8 mouse cellular contexts compared by ENCODE assay signal in genomic region chr10:22730266-22730991, GRCm38 (mm10). TPM values are rescaled to one million over a fixed set of nuclear protein-coding genes. Genes with fewer than 3 reads are reported as not detected.
DNase-seq lines count a peak whose midpoint lies in the region; ATAC-seq and TF ChIP-seq lines count a peak whose summit lies in the region.

No protein-coding gene starts in this region.

- intact Hi-C loops in heart, adult 2 months (cut with DNase I) = loop anchor here (10.0 kb wide), 1 partner anchor 586 kb away; the partner anchor contains the start of gene E030030I06Rik

- H3K9ac ChIP-seq in heart, adult 2 months (ENCODE audit: low read depth, low read length) = peak overlapping the region; percentile 81
- peak overlapping the region; percentile 91 for H3K9ac ChIP-seq in lung, postnatal 0 days (replicated peaks; ENCODE audit: low read depth)

- no peak for TF ChIP-seq EP300 in heart, adult 2 months (IDR thresholded peaks at IDR 0.05; ENCODE audit: insufficient read depth, low read depth, low read length)
- no peak for TF ChIP-seq EP300 in lung, postnatal 0 days (IDR thresholded peaks at IDR 0.05)

- ATAC-seq in lung, postnatal 0 days = peak; percentile 49

- H3K36me3 ChIP-seq in heart, adult 2 months (ENCODE audit: control insufficient read depth, insufficient read depth, low read length) = peaks cover 3% of the 10 kb centered on the region; the same call in 1 of the 2 replicates
- no peaks in the 10 kb centered on the region for H3K36me3 ChIP-seq in hindbrain, embryonic 10.5 days
- H3K36me3 ChIP-seq in lung, postnatal 0 days (ENCODE audit: insufficient read depth, low read length) = no peaks in the 10 kb centered on the region

- H3K4me2 ChIP-seq in lung, postnatal 0 days (replicated peaks; ENCODE audit: low read depth, low read length) = peak overlapping the region; percentile 90

- peak overlapping the region; percentile 99 for H3K27ac ChIP-seq in heart, adult 2 months
- peak overlapping the region; percentile 99 for H3K27ac ChIP-seq in hindbrain, embryonic 10.5 days
- peak overlapping the region; percentile 94 for H3K27ac ChIP-seq in lung, postnatal 0 days (ENCODE audit: low read length)

- WGBS in heart, adult 2 months = 1% methylated on average over 39 of the region's 39 CpGs
- WGBS in hindbrain, embryonic 10.5 days = 1% methylated on average over 39 of the region's 39 CpGs
- 2% methylated on average over 37 of the region's 39 CpGs for WGBS in lung, postnatal 0 days

- H3K27me3 ChIP-seq in heart, adult 2 months (ENCODE audit: control insufficient read depth, insufficient read depth, low read length) = no peaks in the 10 kb centered on the region
- no peaks in the 10 kb centered on the region for H3K27me3 ChIP-seq in hindbrain, embryonic 10.5 days (ENCODE audit: insufficient read depth, poor library complexity, severe bottlenecking)
- H3K27me3 ChIP-seq in lung, postnatal 0 days (replicated peaks; ENCODE audit: insufficient read depth, low read length) = no peaks in the 10 kb centered on the region

- H3K4me3 ChIP-seq in heart, adult 2 months = peak overlapping the region; percentile 93
- peak overlapping the region; percentile 98 for H3K4me3 ChIP-seq in hindbrain, embryonic 10.5 days
- H3K4me3 ChIP-seq in lung, postnatal 0 days (ENCODE audit: low read depth, low read length) = peak overlapping the region; percentile 98

- peaks cover 12% of the 10 kb centered on the region for H3K79me2 ChIP-seq in heart, adult 2 months (replicated peaks; ENCODE audit: control insufficient read depth, insufficient read depth, low read length)

- DNase-seq in heart, adult 2 months = no peak
- DNase-seq in heart, postnatal 4 days = no peak
- peak; percentile 24 for DNase-seq in 3134 (ENCODE audit: extremely low read depth, insufficient read length, low spot score)
- peak; percentile 66 for DNase-seq in brain, embryonic 14.5 days (ENCODE audit: low read depth)
- peak; percentile 13 for DNase-seq in hindbrain, embryonic 10.5 days (ENCODE audit: low spot score)
- no peak for DNase-seq in lung, postnatal 0 days (ENCODE audit: low spot score)
- DNase-seq in thymus, postnatal 14 days = peak; percentile 59
- DNase-seq in urinary bladder, postnatal 25 days (ENCODE audit: low spot score) = no peak

- peaks cover 10% of the 10 kb centered on the region for H3K4me1 ChIP-seq in heart, adult 2 months (ENCODE audit: control insufficient read depth, insufficient read depth, low read length)
- H3K4me1 ChIP-seq in hindbrain, embryonic 10.5 days (replicated peaks) = peaks cover 40% of the 10 kb centered on the region
- peaks cover 8% of the 10 kb centered on the region for H3K4me1 ChIP-seq in lung, postnatal 0 days (ENCODE audit: insufficient read depth, low read depth, low read length)

- no peak for TF ChIP-seq CTCF in heart, adult 2 months (IDR thresholded peaks at IDR 0.05)
- no peak for TF ChIP-seq CTCF in brain, embryonic 14.5 days (IDR thresholded peaks at IDR 0.05; ENCODE audit: borderline replicate concordance, extremely low read depth, insufficient read depth, insufficient read length)
- no peak for TF ChIP-seq CTCF in lung, postnatal 0 days (IDR thresholded peaks at IDR 0.05)

- TF ChIP-seq POLR2A in heart, adult 2 months (IDR thresholded peaks at IDR 0.05; ENCODE audit: insufficient read depth, low read depth, low read length) = no peak
- no peak for TF ChIP-seq POLR2A in brain, embryonic 14.5 days (IDR thresholded peaks at IDR 0.05; ENCODE audit: borderline replicate concordance, extremely low read depth, insufficient read depth, insufficient read length, poor library complexity, severe bottlenecking)

- no peaks in the 10 kb centered on the region for H3K9me3 ChIP-seq in hindbrain, embryonic 10.5 days
- no peaks in the 10 kb centered on the region for H3K9me3 ChIP-seq in lung, postnatal 0 days (ENCODE audit: low read length)

RNA-seq across cellular contexts. Expression of gene Tbpl1, which starts 1.3 kb away (rescaled TPM):
- 10 to 100 TPM; 20.8 to 23.0 TPM for total RNA-seq in heart, adult 2 months (2021)
- polyA plus RNA-seq in heart, adult 2 months (2012; rRNA removed) = 15.1 and 15.3 TPM in 2 replicates
- total RNA-seq in heart, postnatal 4 days (2021) = 10 to 100 TPM; 28.8 to 31.7 TPM
- polyA plus RNA-seq in brain, embryonic 14.5 days (2012; rRNA removed) = 68.4 and 68.5 TPM in 2 replicates
- 98.9 and 100 TPM in 2 replicates for polyA plus RNA-seq in hindbrain, embryonic 10.5 days (2016; fragmentation: Nextera tagmentation; extraction: Ambion mirVana)
- 42.2 and 44.7 TPM in 2 replicates for polyA plus RNA-seq in lung, postnatal 0 days (2015; fragmentation: Nextera tagmentation; extraction: Ambion mirVana)

Comparison
In these comparisons a context has a peak if more than half of its experiments do, and no peak if none do; other contexts are left out.
1. DNase-seq: peak in 3134 (single experiment), brain, embryonic 14.5 days (single experiment), hindbrain, embryonic 10.5 days (single experiment) and thymus, postnatal 14 days (single experiment); none in heart, adult 2 months (0 of 2), heart, postnatal 4 days (single experiment), lung, postnatal 0 days (single experiment) and urinary bladder, postnatal 25 days (single experiment).
2. Peak in every context shown above with its lines, with median percentiles within 50 percentile points of each other: H3K27ac ChIP-seq and H3K4me3 ChIP-seq.